Mouse (Mus musculus) cerebellum, postnatal 4 days (tissue): Measurements from ENCODE around the gene Cpd.
A peak's percentile ranks its signal among the peaks of the same experiment; 100 is the strongest.

Source experiments
- DNase-seq, 2 experiments: peaks; one replicate each; pipeline ENCODE4 v3.0.0; 2022; ENCODE audit warnings: low spot score in 2 of 2, mixed read lengths in 1 of 2

Gene Cpd

DNA sequence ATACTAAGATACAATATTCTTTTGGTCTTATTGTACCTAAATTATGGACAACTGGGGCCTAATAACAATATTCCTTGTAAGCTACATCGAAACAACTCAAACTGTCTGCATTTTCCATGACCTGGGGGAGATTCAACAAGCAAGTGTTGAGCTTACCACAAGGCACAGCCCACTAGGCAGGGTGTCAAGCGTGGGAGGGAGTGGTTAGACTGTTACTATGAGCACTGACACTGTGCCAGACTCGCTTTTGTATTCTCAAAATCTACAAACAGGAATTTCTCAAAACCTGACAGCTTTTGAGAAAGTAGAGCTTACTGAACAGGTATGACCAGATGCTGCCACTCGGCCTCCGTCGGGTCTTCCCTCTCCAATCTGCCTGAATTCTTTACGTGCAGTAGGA lies 55.5 kb downstream of the Cpd start:
- no peak for DNase-seq

DNA sequence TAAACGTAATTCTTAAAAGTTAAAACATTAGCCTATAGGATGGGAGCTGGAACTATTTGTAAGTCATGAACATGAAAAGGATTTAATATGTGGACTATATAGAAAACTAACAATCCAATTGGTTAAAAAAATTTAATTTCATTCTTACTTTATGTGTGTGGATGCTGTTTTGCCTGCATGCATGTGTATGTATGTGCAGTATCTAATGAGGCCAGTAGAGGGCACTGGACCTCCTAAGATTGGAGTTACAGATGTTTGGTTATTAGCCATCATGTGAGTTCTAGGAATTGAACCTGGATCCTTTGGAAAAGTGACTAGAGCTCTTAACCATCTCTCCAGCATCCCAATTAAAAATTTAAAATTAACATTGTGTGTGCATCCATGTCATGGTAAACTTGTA lies 57.6 kb downstream of the Cpd start:
- peak in 1 of 2 experiments; percentile 39 for DNase-seq

DNA sequence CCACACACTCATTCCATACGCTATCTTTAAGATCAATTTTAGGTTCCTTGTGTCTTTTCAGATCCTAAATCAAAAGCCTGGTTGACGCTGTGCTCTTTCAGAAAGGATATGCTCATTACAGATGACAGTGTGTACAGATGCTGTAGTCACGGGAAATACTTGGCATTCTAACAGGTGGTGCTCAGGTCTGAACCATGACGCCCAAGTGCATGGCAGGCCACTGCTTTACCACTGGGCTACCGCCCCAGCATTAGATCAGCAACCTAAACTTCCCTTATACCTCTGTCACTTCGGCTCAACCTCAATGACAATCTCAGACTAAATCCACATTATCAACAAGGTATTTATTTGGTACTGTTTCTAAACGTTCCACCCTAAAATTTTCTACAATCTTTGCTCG lies 71.3 kb downstream of the Cpd start:
- DNase-seq = no peak

DNA sequence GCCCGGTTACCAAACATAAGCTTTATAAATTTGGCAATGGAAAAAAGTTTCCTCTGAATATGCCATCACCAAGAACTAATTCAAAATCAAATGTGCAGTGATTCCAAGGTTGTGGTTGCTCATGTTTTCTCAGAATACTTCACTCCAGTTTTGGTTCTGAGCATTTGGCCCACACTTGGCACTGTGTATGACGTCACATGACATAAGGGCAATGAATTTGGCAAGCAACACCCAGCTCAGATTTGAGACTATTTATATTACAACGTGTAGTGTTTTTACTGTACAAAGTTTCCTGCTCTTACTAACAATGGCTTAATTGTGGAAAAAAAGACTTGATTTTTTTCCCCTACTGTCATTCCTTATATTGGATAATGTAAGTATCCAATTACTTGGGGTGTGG lies 73.0 kb downstream of the Cpd start:
- no peak for DNase-seq

DNA sequence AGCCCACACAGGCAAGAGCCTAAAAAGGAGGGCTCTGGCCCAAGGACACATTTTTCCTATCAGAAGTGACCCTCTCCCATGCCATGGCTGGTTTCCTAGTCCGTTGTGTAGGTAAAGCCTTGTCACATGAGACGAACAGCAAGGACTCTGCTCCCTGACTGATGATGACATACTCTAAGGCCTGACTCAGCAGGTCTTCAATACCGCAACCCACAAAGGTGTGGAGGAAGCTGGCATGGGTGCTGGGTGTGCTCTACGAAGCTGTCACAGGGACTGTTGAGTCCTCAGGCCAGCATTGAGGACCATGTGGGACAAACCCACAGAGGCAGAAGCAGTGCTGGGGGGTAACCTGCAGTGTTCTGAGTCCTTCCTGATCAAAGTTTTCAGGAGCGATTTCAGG lies 76.3 kb downstream of the Cpd start:
- DNase-seq = no peak

DNA sequence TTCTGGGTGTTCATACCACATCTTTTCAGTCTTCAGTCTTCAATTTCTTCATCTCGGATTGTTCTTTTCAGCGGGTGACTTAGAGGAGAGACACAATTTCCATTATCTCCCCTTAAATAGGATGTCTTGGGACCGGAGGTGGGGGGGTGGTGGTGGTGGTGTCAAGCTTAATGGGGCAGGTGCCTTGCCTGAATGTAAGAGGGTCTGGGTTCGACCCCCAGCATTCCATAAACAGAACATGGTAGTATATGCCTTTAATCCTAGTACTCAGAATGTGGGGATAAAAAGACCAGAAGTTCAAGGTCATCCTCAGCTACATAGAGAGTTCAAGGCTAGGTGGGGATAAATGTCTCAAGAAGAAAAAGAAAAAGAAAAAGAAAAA lies 83.1 kb downstream of the Cpd start:
- no peak for DNase-seq

DNA sequence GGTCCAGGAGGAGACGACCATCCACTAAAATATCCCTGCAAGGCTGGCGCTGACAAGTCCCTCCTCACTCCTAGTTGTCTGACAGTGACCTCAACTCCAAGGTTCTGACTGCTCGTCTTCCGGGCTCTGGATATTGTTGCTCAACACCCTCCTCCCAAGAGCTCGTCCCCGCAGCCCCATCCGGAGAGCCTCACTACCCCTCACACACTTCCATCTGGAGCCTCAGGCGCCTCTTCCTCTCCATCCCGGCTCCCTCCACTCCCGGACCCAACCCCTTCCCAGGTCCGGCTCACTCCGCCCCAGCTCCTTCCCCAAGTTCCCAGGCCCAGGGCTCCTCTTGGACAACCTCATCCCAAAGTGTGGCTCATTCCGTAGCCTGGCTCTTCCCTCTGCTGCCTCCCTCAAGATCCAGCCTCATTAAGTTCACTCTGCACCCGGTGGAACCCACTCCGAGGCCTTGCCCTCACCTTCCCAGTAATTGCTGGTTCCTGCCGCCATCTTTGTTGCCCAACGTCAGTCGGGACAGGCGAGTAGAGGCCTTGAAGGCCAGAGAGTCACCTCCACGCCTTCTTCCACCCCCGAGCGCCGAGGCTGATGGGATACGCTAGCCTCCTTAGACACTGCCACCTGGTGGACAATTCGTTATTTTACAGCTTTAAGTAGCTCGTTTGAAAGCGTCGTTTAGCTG lies 83.6 kb downstream of the Cpd start, which contains the start of gene Gosr1:
Gene Gosr1, minus strand, starts transcription at position 527 of the 688 bp plus-strand sequence.
- DNase-seq = peak; percentile 70 to 87

DNA sequence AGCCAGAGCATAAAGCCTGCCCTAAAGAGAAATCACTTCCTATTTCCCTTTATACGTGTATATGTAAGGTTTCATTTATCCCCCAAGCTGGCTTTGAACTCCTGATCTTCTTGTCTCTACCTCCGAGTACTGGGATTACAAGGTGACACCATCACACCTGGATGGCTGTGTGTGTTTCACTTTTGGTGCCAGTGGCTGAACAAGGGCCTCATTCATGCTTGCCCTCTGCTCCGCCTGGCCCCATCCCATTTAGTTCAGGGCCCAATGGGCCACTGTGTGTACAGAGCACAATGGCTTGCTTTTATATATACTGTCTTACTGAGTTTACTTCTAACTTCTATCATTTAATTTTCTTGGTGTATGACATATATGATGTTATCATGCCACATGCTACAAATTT lies 94.5 kb downstream of the Cpd start:
- no peak for DNase-seq

DNA sequence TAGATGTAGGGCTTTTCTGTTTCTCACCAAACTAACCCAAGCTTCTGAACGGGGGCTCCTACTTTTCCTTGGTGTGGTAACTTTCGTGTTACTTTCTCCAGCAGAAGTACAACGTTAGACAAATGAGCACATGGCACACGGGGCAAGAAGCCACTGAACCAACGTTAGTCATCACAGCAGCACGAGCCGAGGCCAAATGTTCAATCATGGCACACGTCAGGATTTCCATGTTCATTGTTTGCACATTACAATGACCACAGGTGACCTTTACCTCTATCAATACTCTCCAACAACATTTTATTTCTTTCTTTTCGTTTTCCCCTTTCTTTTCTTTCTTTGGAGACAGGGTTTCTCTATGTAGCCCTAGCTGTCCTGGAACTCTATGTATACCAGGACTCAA lies 98.0 kb downstream of the Cpd start:
- no peak for DNase-seq

DNA sequence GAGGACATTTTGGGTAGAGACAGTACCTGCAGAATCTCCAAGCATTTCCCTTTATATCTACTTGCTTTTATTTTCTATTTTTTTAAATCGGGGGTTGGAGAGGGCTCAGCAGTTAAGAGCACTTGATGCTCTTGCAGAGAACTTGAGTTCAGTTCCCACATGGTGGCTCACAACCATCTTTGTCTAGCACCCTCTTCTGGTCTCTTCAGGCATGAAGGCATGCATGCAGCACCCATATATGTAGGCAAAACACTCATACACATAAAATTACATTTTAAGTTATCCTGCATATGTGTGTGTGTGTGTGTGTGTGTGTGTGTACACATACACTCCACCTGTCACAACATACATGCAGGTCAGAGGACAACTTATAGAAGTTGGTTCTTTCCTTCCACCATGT lies 100.9 kb downstream of the Cpd start:
- no peak for DNase-seq

DNA sequence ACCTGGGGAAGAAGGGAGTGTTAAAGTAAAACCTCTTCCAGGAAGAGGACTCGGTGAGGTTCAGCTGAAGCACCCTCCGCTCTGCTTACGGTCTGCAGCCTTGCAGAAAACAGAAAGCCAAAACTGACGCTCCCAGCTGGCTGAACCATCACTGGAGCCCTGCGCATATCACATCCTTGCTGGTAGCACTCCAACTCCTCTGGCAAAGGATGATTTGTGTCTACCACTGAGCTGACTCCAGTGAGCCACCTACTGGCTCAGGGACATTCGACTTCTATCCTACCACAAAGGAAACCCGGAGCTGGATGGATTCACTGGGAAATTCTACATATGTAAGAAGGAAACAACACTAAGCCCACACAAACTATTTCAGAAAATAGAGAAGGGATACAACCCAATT lies 102.3 kb downstream of the Cpd start:
- DNase-seq = peak in 1 of 2 experiments; percentile 14

DNA sequence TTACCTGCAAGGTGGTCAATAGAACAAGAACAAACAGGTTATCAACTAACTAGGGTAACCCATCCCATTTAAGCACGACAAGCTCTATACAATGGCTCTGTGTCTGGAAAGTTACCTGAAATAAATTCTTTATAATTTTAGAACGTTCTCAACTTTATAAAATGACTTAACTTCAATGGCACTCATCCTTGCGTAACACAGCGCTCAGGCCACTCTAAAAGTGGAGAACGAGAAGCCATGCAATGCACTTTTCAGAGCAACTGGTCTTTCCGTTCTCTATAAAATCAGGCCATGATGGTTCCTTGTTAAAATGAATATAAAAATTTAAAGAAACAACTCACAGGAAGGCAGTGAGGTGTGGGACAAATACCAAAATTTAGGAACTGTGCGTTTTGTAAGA lies 104.3 kb downstream of the Cpd start:
- DNase-seq = no peak

DNA sequence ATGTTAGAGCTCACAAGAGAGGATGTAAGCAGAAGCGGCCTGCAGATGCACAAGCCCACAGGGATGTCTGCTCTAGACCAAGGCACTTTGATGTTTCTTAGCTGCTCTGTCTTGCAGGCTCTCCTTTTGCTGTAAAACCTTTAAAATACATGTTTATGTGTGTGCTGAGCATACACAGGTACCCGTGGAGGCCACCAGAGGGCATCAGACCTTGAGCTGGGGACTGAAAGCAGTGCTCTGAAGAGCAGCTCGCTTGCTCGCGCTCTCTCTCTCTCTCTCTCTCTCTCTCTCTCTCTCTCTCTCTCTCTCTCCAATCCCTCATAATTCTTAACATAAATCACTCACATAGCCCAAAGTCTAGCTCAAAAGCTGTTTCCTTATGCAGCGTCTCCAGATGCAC lies 107.7 kb downstream of the Cpd start:
- DNase-seq = no peak

DNA sequence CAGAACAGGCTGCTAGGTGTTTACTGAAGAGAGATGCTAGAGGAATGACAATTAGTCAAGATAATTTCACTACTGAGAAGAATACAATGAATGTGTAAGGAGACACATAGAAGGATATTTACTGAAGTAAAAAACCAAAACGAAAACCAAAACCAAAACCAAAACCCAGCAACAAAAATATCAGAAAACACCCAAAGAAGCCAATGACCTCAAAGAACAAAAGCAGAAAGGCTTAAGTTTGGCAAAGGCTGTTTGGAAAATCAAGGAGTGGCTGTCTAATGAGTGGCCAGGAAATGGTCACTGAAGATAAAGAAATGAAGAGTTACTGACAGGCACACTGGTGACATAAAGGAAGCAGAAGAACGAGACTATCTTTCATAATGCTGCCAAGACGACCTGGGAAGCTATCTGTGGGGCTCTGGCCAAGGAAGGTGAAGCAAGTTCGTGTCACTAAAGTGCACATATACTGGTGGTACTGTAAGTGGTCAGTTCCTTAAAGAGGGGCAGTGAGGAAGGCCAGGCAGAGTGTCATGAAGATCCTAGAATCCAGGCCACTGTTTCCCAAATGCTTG lies 111.0 kb downstream of the Cpd start:
- no peak for DNase-seq

DNA sequence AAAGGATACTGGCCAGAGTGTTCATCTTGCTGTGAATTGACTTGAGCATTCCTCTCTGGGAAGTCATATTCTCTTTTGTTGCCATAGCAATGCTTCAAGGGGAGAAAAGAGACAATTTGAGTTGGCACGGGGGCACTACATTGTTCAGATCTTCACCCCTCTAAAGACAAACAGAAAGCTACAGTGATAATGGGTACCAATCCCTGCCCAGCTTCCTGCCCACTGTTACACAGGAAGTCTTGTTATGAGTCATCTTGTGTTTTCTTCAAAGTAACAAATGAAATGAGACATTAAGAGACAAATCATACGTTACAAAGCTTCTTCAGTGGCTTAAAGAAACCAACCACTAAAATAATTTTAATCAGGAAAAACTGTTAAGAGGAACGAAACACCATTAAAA lies 112.3 kb downstream of the Cpd start:
- DNase-seq = no peak

DNA sequence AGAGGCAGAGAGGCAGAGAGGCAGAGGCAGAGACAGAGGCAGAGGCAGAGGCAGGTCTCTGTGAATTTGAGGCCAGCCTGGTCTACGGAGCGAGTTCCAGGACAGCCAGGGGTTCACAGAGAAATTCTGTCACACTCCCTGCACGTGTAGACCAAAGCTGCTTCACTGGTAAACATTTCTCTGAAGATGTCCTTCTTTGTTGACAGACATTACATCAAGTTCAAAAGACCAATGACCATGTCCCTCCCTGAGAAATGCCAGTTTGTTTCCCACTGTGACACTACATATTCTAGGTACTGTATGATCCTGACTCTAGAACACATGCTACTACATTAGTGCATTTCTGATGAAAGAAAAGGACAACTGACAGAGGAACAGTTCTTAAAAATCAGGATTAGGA lies 116.2 kb downstream of the Cpd start:
- DNase-seq = no peak
